Mouse (Mus musculus): ENCODE measurements around the gene Ccdc12. TPM values are rescaled to one million over a fixed set of nuclear protein-coding genes. Genes with fewer than 3 reads are reported as not detected.

Gene Ccdc12
- polyA plus RNA-seq, 1 experiment from 2014 or later = 123 TPM

DNA sequence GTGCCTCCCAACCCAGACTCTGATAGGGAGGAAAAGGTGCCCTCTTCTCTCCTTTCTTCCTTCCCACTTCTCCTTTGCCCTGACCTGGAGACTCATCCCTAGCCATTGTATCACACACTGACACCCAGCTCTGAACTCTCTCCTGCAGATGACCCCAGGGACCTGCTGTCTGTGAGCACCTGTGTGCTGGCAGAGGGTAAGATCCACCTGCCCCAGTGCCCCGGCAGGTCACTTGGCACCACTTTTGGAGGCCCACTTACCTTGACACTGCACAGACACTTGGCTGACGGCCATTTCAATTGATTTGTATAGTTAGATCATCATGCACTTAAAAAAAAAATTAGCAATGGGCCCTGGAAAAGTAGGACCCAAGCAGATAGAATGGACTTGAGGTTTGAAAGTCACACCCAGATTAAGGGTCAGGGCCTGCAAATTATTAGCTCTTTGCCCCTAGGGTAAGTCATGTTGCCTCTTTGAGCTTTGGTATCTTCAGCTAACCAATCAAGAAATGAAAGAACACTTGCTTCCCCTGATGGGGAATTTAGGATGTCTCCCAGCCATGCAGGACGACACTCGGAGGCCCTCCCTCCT is 39.0 kb downstream of the Ccdc12 start:
- H3K4me2 ChIP-seq = no peak overlapping the region
- H3K4me3 ChIP-seq = no peak overlapping the region
- H3K27ac ChIP-seq = no peak overlapping the region
- H3K4me1 ChIP-seq = no peaks in the 10 kb centered on the region; the same call in 1 of the 2 replicates
- WGBS = 73% methylated on average over 4 of the region's 4 CpGs
- no peaks in the 10 kb centered on the region for H3K27me3 ChIP-seq
- H3K9me3 ChIP-seq = no peaks in the 10 kb centered on the region
- no peak overlapping the region for H3K9ac ChIP-seq
- H3K36me3 ChIP-seq = peaks cover 24% of the 10 kb centered on the region; the same call in 1 of the 2 replicates
- ATAC-seq (ENCODE audit: insufficient number of reproducible peaks, insufficient read depth, low FRiP score, low TSS enrichment, low read depth) = no peak

DNA sequence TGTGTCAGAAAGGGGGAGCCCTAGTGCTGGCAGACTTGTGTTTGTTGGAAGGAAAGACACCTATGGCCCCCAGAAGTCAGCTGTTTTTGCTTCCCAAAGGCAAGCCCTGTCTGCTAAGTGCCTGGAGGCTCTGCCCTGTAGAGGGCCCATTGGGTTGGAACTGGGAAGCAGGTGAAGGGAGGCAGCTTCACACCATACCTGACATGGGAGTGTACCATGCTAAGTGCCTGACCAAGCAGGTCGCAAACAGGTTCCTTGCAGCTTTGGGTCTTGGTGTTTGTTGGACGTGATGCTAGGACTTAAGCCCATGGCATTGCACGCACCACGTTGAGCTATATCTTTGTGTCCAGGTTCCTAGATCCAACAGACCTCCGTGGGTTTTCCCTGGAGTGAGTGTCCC is 40.1 kb downstream of the Ccdc12 start:
- Histone ChIP-seq H3K36me3 (peaks cover 32% of the 10 kb centered on the region), H3K27ac (no peak overlapping the region), H3K9ac (no peak overlapping the region), H3K4me1 (no peaks in the 10 kb centered on the region), H3K9me3 (no peaks in the 10 kb centered on the region), H3K27me3 (no peaks in the 10 kb centered on the region), H3K4me3 (no peak overlapping the region), H3K4me2 (no peak overlapping the region)
- 89% methylated on average over 5 of the region's 5 CpGs for WGBS
- ATAC-seq (ENCODE audit: insufficient number of reproducible peaks, insufficient read depth, low FRiP score, low TSS enrichment, low read depth) = no peak

DNA sequence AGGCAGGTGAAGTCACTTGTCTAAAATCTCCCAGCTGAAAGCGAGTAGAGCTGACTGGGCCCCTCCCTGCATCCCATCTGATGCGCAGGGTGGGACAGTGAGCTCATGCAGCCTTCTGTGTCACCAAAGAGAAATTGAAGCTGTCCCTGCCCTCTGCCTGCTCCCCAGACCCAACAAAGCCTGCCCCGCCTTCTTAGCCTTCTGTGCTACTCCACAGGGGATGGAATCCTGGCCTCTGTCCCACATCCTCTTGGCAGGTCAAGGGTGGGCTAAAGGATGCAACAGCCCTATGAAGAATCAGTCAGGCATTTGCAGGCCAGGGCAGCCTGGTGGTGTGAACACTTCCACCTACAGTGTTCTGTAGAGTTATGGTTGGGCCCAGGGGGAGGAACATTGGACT is 41.2 kb downstream of the Ccdc12 start:
- no peaks in the 10 kb centered on the region for H3K4me1 ChIP-seq
- H3K27ac ChIP-seq = no peak overlapping the region
- H3K4me2 ChIP-seq = no peak overlapping the region
- no peaks in the 10 kb centered on the region for H3K27me3 ChIP-seq
- peaks cover 34% of the 10 kb centered on the region for H3K36me3 ChIP-seq
- no peak for ATAC-seq (ENCODE audit: insufficient number of reproducible peaks, insufficient read depth, low FRiP score, low TSS enrichment, low read depth)
- no peaks in the 10 kb centered on the region for H3K9me3 ChIP-seq
- 83% methylated on average over 3 of the region's 3 CpGs for WGBS
- no peak overlapping the region for H3K9ac ChIP-seq
- H3K4me3 ChIP-seq = no peak overlapping the region

DNA sequence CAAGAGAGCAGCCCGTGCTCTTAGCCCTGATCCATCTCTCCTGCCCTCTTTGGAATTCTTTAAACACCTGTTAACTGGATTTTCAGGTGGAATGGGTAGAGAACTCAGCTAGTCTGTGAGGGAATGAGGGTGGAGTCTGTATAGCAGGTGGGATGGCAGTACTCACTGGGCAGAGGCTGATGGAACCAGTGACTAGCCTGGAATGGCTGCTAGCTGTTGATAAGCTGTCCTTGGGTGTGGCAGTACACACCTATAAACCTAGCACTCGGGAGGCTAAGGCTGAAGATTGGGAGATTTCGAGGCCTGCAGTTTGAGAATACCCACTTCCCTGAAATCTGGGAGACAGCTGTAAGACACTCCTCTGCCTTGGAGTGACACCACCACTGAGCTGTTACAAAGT is 43.3 kb downstream of the Ccdc12 start:
- WGBS = 84% methylated on average over 3 of the region's 3 CpGs
- Histone ChIP-seq H3K4me2 (no peak overlapping the region), H3K36me3 (peaks cover 34% of the 10 kb centered on the region)

DNA sequence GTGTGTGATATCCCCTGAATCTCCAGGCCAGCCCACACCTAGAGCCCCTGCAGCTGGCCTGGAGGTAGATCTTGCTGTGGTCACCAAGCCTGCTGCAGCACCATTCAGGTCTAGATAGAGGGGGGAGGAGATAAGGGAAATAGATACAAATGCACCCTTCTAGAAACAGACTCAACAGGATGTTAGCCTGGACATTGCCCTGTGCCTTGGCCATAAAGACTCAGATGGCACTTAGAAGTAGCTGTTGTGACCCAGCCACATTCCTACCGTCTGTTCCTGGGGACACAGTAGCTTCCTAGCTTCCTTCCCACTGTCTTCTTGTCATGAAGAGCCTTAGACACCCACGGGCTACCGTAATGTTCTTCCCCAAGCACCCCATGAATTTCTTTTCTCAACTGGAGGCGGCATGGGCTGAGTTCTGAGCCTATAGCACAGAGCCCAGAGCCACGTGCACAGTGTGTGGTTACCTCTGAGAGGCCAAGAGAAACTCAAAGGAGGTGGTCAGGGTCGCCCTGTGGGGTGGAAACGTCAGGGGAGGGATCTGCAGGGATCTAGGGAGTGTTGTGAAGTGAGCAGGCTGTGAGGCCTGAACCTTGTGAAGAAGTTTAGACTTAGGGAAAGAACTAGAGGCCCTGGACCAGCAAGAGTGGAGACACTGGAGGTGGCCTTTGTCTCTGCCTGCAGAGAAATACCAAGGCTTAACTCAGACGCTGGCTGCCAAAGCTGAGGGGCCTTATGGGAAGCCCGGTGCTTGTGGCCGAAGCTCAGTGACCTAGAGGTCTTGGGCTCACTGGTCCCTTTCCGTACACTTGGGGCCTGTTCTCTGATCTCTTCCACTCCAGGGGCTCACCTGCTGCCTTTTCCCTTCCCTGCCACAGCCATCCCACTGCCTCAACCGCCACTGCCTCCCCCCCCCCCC is 45.1 kb downstream of the Ccdc12 start:
- no peaks in the 10 kb centered on the region for H3K9me3 ChIP-seq
- no peak for ATAC-seq (ENCODE audit: insufficient number of reproducible peaks, insufficient read depth, low FRiP score, low TSS enrichment, low read depth)
- 80% methylated on average over 12 of the region's 12 CpGs for WGBS
- H3K27me3 ChIP-seq = no peaks in the 10 kb centered on the region
- H3K27ac ChIP-seq = no peak overlapping the region
- H3K9ac ChIP-seq = no peak overlapping the region
- H3K4me3 ChIP-seq = no peak overlapping the region
- peaks cover 25% of the 10 kb centered on the region for H3K36me3 ChIP-seq
- H3K4me1 ChIP-seq = no peaks in the 10 kb centered on the region
- H3K4me2 ChIP-seq = no peak overlapping the region

More for the DNA sequence above, 43.3 kb downstream of the Ccdc12 start:
- H3K27ac ChIP-seq = no peak overlapping the region
- no peak overlapping the region for H3K4me3 ChIP-seq
- H3K27me3 ChIP-seq = no peaks in the 10 kb centered on the region
- no peaks in the 10 kb centered on the region for H3K9me3 ChIP-seq
- ATAC-seq (ENCODE audit: insufficient number of reproducible peaks, insufficient read depth, low FRiP score, low TSS enrichment, low read depth) = no peak
- H3K4me1 ChIP-seq = no peaks in the 10 kb centered on the region
- no peak overlapping the region for H3K9ac ChIP-seq

DNA sequence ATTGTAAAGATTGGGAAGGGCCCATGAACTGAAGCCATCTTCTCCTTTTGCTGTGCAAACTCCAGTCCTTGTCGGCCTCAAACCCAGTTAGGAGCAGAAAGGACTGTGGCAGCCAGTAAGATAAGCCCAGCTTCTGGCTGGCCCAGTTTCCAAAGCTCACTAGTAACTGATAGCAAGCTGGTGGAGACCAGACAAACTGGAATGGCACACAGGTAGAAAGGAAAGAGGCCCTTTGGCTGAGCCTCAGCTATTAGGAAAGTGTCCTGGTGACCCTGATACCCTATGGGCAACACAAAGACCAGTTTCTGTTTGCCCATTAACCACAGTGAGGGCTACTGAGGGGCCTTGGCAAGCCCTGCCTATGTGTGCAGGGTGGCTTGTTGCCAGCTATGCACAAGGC is 46.5 kb downstream of the Ccdc12 start:
- H3K9me3 ChIP-seq = no peaks in the 10 kb centered on the region
- no peak overlapping the region for H3K4me3 ChIP-seq
- no peaks in the 10 kb centered on the region for H3K27me3 ChIP-seq
- no peak for ATAC-seq (ENCODE audit: insufficient number of reproducible peaks, insufficient read depth, low FRiP score, low TSS enrichment, low read depth)
- H3K9ac ChIP-seq = no peak overlapping the region
- 91% methylated on average over 1 of the region's 1 CpGs for WGBS
- no peak overlapping the region for H3K4me2 ChIP-seq
- H3K27ac ChIP-seq = no peak overlapping the region
- no peaks in the 10 kb centered on the region for H3K4me1 ChIP-seq
- peaks cover 23% of the 10 kb centered on the region for H3K36me3 ChIP-seq

DNA sequence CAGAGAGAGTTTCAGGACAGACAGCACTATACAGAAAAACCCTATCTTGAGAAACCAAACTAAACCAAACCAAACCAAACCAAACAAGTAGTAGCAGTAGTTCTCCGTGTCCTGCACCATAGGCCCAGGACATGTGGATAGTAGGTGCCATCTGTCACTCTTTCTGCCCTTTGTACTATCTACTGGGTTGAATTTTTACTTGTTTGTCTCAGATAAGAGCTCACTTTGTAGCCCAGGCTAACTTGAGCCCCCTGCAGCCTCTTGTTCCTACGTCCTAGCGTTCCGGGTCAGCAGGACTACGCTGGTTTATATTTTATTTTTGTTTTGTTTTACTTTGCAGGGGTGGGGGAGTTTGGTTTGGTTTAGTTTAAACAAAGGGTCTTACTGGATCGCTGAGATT is 47.6 kb downstream of the Ccdc12 start:
- ATAC-seq (ENCODE audit: insufficient number of reproducible peaks, insufficient read depth, low FRiP score, low TSS enrichment, low read depth) = no peak
- no peaks in the 10 kb centered on the region for H3K9me3 ChIP-seq
- H3K27me3 ChIP-seq = no peaks in the 10 kb centered on the region
- H3K36me3 ChIP-seq = peaks cover 28% of the 10 kb centered on the region
- H3K9ac ChIP-seq = no peak overlapping the region
- H3K4me2 ChIP-seq = no peak overlapping the region
- H3K4me1 ChIP-seq = no peaks in the 10 kb centered on the region; the same call in 1 of the 2 replicates
- H3K4me3 ChIP-seq = no peak overlapping the region
- WGBS = 87% methylated on average over 6 of the region's 6 CpGs
- H3K27ac ChIP-seq = no peak overlapping the region

DNA sequence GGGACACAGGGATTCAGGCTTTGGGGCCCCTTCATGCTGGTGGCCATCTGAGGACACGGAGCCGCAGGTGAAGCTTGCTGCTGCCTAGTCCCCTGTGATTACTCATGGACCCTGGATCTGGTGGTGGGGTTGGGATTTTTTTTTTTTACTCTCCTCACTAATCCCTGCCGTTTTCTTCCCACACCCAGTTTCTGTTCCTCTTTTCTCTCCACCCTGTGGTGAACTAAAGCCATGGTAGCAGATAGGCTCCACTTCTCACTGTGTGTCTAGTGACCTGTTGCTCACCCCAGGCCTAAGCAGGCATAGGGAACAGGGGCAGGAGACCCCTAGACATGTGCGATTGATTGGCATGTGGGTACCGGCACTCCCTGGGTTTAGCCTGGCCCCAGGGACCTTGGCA is 50.5 kb downstream of the Ccdc12 start:
- Histone ChIP-seq H3K9ac (no peak overlapping the region), H3K9me3 (no peaks in the 10 kb centered on the region), H3K36me3 (peaks cover 26% of the 10 kb centered on the region), H3K27me3 (no peaks in the 10 kb centered on the region), H3K4me2 (no peak overlapping the region), H3K27ac (no peak overlapping the region), H3K4me3 (no peak overlapping the region), H3K4me1 (peaks cover 9% of the 10 kb centered on the region)
- WGBS = 72% methylated on average over 5 of the region's 5 CpGs
- no peak for ATAC-seq (ENCODE audit: insufficient number of reproducible peaks, insufficient read depth, low FRiP score, low TSS enrichment, low read depth)

DNA sequence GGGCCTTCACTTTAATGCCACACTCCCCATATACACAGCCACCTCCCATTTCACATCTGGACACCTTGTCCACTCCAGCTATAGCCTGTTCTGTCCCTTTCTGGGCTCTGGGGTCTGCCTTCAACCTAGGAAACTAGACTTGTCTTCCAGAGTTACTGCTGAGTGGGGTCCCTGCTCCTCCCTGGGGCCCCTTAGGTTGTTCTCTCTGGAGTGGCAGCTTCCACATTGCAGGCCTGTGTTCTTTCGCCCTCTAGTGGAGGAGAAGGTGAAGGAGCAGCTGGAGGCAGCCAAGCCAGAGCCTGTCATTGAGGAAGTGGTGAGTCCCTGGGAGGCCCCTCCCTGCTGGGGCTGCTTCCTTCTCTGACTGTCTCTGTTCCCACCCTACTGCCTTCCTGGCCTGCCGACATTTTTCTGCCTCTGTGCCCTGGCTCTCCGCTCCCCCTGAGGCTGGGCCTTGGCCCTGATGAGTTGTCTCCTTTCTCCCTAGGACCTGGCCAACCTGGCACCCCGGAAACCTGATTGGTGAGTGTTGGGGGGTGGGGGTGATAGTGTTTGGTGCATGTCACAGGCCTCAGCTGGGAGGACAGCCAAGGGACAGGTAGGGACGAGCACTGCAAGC is 53.4 kb downstream of the Ccdc12 start:
- H3K9ac ChIP-seq = peak overlapping the region; percentile 52
- peak; percentile 78; the same call in 1 of the 2 replicates for ATAC-seq (ENCODE audit: insufficient number of reproducible peaks, insufficient read depth, low FRiP score, low TSS enrichment, low read depth)
- H3K36me3 ChIP-seq = peaks cover 31% of the 10 kb centered on the region
- peaks cover 9% of the 10 kb centered on the region for H3K4me1 ChIP-seq
- no peaks in the 10 kb centered on the region for H3K27me3 ChIP-seq
- peak overlapping the region; percentile 8; the same call in 1 of the 2 replicates for H3K4me3 ChIP-seq
- 35% methylated on average over 5 of the region's 5 CpGs for WGBS
- no peak overlapping the region; the same call in 1 of the 2 replicates for H3K27ac ChIP-seq
- H3K4me2 ChIP-seq = peak overlapping the region; percentile 27
- H3K9me3 ChIP-seq = no peaks in the 10 kb centered on the region

DNA sequence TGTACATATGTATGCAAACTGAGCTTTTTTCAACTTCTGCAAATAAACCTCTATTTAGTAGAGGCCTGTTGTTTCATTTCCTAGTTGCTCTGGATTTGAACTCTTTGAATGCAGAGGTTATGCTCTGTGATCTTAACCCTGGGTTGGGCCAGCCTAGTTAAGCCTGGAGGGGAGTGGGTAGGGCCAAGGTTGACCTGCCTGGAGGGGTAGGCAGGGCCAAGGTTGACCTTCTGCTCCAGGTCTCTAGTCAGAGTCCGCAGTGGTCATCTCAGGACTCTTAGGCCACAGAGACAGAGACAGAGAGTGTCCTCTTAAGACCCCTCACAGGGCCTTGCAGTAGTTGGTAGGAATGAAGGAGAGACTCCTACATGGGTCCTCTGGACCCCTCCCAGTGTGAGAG is 55.2 kb downstream of the Ccdc12 start:
- no peak overlapping the region for H3K27ac ChIP-seq
- H3K9ac ChIP-seq = no peak overlapping the region
- no peak overlapping the region for H3K4me3 ChIP-seq
- H3K36me3 ChIP-seq = peaks cover 30% of the 10 kb centered on the region
- peaks cover 9% of the 10 kb centered on the region for H3K4me1 ChIP-seq
- no peak overlapping the region for H3K4me2 ChIP-seq
- ATAC-seq (ENCODE audit: insufficient number of reproducible peaks, insufficient read depth, low FRiP score, low TSS enrichment, low read depth) = no peak
- H3K27me3 ChIP-seq = no peaks in the 10 kb centered on the region
- no peaks in the 10 kb centered on the region for H3K9me3 ChIP-seq
- WGBS = 81% methylated on average over 1 of the region's 1 CpGs

DNA sequence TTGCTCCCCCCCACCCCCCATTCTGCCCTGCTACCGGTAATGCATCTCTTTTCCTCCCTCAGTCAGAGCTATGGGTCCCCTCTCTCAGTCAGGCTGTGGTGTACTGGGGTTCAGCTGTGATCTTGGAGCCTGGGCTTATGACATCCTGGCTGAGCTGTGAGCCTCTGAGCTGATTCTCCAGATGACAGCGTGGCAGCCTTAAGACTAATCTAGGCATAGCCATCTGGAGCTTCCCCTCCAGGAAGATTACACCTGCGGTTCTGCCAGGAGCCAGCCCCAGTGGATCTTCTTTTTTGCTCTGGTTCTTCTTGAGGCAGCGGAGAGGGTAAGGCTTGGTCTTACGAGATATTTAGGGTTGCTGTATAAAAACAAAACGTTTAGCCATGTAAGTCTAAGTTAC is 55.7 kb downstream of the Ccdc12 start:
- no peak overlapping the region for H3K27ac ChIP-seq
- H3K4me3 ChIP-seq = no peak overlapping the region
- no peak overlapping the region for H3K9ac ChIP-seq
- peaks cover 30% of the 10 kb centered on the region for H3K36me3 ChIP-seq
- ATAC-seq (ENCODE audit: insufficient number of reproducible peaks, insufficient read depth, low FRiP score, low TSS enrichment, low read depth) = no peak
- no peak overlapping the region for H3K4me2 ChIP-seq
- H3K9me3 ChIP-seq = no peaks in the 10 kb centered on the region
- WGBS = 93% methylated on average over 6 of the region's 6 CpGs
- H3K4me1 ChIP-seq = peaks cover 11% of the 10 kb centered on the region
- no peaks in the 10 kb centered on the region for H3K27me3 ChIP-seq

Measured in embryonic facial prominence, embryonic 13.5 days (tissue).